Mouse (Mus musculus): ENCODE measurements at regions not wholly inside any gene's neighbourhood (a gene's known extent, or its start where the extent isn't known, plus 50 kb on each side); places are given as distances from the start of the nearest gene placed in this dataset.
"Not testable (repeated sequence)": the region's sequence is repeated elsewhere in the genome, so short reads cannot be mapped to it uniquely, and the experiment has no call there.

DNA sequence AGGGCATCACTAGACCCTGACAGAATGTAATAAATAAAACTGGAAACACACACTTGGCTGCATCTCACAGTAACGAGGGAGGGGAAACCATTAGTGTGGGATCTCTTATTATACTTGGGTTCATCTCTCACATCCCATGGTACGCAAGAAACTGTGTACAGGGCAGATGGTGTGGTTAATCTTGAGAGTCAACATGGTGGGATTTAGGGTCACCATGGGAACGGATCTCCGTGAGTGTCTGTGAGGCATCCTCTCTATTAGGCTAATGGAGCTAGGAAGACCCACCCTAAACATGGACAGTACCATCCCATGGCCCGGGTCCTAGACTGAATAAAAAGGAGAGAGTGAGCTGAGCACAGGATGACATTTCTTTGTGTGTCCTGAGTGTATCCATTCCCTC, 130.1 kb upstream of the Dapk1 start:
- DNase-seq (ENCODE audit: low spot score in 2 of 2): no peak

DNA sequence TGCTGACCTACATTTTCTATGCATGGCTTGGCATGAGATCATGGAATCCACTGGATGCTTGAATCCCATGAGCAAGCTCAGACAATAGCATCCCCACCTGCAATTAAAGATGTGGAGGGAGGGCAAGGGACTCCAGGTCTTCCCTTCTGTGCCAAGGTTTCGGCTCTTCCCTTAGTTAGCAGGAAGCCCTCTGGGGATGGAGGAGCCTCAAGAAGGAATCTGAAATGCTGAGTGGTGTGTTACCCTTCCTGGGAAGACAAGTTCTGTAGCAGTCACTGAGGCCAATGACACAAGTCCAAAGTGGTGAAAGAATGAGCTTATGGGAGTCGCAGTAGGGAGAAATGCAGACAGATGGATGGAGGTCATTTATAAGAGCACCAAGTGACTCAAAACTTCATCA, 125.4 kb upstream of the Dapk1 start:
- no peak for DNase-seq (ENCODE audit: low spot score in 2 of 2)

DNA sequence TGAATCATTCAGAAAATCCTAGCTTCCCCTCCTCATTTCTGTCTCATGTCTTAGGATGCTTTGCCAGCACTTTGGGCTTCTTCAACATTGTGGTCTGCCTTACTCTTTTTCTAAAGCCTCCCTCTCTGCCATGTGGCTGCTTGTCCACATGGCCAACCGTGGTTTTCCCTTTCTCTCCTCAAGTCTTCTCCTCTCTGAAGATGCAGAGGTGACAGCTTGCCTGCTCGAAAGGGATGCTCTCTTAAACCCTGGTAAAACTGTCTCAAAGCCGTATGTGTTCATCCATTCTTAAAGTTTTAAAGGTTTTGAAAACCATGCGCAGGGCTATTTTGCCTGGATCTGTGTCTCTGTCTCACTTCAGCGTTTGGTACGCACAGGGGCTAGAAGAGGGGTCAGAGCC, 123.4 kb upstream of the Dapk1 start:
- DNase-seq (ENCODE audit: low spot score in 2 of 2): no peak

DNA sequence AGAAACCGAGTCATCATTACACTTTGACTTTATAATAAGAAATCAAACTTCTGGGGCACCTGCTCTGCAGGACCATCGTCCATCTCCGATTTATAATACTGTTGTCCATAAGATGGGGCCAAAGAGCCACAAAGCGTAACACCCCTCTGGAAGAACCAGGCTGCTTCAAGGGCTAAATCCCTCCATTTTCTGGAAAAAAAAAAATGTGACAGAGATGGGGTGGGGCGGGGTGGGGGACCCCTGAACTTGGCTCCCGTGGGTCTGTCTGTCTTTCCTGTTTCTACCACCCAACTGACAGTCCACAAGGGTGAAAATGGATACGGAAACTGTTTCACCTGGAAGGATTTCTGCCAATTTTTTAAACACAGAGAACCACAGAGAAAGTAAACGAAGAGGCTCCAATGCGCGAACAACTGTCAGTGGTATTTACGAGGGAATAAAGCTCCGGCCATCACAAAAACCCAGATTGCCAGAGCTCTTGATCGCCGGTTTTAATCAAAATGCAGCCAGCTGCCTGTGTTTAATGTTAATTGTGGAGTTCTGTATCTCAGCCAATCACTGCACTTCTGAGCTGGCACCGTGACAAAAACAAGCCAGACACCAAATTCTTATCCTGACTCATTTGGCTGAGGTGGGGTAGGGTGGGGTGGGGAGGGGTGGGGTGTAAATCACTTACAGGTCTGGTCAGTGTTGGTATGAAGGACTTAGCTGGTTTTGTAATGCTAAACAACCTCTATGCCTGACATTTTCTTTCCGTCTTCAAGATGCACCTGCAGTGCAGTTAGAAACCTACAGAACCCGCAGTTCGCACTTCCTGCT, 122.5 kb upstream of the Dapk1 start:
- DNase-seq (ENCODE audit: low spot score in 2 of 2): peak; percentile 53 to 54

DNA sequence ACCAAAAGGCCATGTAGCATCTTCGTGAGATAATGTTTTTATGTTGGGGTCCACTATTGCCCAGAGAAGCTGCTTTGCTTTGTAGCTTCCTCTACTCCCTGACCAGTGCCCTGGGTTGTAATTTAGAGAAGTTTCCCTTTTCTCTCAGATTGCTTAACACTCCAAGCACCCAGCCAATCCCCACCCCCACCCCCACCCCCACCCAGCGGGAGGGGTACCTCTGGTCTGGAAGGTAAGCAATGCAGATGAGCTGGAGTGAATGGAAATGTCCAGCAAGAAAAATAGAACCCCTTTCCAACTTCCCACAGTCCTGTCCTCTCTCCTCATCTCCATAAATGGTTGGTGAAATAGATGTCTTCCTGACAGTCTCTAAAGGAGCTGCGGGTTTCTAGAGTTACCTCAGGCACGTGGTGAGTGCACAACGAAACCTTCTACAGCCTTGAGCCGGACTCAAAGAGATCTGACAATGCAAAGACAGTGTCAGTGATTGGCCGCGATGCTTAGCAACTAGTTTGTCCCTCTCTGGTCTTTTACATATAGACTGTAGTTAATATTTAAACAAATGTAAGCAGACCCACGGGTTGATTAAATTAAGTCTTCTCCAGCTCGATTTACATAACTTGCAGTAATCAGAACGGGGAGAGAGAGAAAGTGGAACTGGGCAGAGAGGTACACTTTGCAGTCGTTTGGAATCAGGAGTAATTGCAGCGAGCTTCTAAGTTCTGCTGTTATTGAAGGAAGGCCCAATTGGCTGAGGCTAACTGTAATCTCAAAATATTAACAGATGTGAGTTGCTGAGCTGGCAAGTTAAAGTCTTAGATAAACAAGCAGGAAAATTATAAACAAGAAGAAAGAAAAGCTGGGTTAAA, 121.7 kb upstream of the Dapk1 start:
- DNase-seq (ENCODE audit: low spot score in 2 of 2): no peak

DNA sequence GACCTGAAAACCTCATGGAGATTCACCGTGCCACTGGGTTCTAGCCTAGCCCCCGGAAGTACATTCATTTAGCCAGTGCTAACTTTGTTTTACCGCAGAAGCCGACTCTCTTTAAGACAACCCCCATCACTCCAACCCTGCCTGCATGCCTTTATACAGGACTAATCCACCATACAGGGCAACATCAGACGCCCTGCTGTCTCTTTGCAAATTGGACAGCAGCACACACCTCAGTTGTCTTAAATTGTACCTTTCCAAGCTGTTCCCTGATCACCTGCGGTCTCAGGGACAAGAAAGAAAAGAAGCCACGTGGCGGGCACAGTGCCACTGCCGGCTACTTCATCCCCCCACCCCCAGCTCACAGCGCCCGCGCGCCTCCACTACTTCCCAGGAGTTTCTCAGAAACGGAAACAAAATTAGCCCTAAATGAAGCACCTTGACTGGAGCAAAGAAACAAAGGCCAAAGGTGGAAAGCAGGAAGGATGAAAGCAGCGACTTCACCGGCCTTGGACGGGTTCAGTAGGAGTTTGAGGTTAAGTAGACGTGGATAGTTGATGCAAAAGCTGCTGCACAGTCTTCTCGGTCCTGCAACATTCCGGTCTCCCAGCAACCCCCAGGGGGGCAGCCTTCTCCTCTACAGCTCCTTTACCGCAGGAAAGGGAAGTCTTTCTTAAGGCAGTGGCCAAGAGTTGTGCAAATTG, 120.9 kb upstream of the Dapk1 start:
- DNase-seq (ENCODE audit: low spot score in 2 of 2): no peak

DNA sequence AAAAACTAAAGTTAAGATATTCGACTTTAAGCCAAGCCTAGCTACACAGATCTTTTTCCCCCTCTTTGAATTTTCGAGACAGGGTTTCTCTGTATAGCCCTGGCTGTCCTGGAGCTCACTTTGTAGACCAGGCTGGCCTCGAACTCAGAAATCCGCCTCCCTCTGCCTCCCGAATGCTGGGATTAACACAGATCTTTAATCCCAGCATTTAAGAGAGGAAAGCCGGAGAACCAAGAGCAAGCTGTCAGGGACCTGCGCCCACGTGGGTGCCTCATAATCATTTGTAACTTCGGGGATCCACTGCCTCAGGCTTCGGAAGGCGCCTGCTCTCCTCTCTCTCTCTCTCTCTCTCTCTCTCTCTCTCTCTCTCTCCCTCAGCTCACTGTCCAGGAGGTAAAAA, 120.3 kb upstream of the Dapk1 start:
- not testable (repeated sequence) for DNase-seq (ENCODE audit: low spot score in 2 of 2)

DNA sequence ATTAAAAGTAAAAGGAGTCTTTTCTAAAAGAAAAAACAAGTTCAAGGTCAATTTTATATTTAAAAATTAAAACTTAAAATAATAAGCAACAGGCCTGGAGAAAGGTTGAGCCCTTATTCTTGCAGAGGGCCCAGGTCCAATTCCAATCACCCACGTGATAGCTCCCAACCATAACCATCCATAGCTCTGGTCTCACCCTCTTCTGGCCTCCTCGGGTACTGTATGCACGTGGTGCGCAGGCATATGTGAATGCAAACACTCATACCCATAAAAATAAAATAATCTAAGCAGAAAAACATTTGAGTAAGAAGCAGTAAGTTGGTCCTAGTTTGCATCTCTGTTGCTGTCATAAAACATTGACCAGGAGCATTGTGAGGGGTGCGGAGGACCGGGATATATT, 119.8 kb upstream of the Dapk1 start:
- no peak for DNase-seq (ENCODE audit: low spot score in 2 of 2)

DNA sequence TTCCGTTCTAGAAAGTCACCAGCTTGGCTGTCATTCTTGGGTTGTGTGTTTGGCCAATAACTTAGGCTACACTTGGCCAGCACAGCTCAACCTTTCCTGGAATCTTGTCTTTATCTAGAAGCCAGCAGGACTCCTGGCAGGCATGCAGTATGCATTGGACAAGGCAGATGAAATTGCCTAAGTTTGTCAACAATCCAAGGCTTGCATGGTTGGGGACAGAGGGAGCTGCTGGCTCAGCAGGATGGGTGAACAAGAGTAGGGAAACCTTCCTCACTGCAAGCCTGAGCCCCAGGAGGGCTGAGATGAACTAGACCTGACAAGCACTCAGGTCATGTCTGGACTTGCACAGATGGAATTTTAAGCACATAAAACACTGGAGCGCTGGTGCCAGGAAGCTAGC, 115.6 kb upstream of the Dapk1 start:
- no peak for DNase-seq (ENCODE audit: low spot score in 2 of 2)

DNA sequence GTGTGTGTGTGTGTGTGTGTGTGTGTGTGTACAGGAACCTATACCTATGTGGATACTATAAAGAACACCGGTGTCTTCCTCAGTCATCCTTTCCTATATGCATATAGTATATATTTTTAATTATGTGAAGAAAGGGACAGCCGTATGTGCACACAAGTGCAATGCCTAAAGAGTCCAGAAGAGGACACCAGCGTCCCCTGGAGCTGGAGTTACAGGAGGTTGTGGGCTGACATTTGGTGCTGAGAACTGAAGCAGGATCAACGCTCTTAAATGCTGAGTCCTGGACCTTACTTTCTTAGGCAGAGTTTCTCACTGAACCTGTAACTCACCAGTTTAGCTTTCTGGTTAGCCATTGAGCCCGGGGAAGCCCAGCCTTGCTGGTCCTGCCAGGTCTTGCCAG, 114.9 kb upstream of the Dapk1 start:
- DNase-seq (ENCODE audit: low spot score in 2 of 2): no peak

DNA sequence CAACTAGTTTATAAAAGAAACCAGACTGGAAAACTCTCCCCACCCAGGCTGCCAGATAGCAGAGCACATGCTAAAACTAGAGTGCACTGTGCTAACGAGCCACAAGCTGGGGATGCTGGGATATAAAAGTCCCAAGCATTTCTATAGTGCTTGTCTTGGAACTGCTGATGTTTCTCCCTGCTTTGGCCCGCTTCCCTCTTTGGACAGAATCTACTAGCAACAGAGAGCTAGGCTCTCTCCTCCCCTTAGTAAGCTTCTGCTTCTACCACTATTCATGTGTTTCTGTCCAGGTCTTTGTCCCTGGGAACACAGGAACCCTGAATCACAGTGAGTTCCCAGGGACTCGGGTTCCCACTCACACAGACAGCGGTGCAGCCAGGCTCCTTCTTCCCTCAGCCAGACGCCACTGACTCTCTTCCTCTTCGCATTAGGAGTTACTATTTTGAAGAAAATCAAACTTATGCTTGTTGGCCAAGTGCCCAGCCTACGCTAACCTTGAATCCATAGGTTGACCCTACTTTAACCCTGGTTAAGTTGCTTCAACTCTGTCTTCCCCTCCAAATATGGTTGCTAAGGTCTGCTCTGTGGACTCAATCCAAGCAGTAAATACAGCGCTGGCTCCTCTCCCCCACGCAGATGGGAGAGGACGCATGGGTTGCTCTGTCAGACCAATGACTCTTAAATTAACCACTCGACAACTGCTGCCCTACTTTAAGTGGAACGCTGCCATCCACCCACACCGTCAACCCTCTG, 113.4 kb upstream of the Dapk1 start:
- no peak for DNase-seq (ENCODE audit: low spot score in 2 of 2)

DNA sequence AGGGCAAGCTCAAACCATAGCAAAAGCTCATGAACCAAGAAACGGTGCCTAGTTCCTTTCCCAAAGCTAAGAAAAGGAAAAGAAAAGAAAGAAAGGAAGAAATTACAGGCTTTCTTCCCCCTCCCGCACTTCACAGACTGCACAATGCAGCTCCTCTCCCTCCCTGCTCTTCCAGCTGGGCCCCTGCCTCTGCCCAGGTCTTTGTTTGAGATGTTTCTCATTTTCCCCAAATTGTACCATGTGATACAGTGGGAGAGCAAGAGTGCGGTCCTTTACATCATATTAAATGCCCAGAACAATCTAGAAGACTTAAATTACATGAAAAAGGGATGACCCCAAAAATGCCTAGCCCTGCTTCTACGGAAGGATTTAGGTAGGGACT, 112.9 kb upstream of the Dapk1 start:
- no peak for DNase-seq (ENCODE audit: low spot score in 2 of 2)

DNA sequence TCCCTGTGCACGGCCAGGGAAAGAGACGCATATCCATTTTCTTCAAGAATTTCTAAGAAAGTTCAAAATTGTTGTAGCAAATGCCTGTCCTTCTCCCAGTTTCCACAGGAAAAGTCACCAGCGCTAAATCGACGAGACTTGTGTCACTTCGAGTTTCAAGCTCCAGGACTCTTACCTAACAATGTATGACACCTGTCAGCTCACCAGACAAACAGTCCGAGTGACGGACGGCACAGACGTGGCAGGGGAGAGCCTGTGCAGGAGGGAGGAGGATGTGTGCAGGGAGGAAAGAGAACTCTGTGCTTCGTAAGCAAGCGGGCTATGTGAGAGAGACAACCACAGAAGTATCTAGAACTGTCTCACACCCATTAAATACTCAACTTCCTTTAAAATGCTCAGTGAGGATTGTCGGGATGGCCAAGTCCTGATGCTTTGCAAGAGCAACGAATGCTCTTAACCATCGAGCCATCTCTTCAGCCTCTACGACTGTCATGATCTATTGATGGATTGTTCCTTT, 109.7 kb upstream of the Dapk1 start:
- DNase-seq (ENCODE audit: low spot score in 2 of 2): no peak

DNA sequence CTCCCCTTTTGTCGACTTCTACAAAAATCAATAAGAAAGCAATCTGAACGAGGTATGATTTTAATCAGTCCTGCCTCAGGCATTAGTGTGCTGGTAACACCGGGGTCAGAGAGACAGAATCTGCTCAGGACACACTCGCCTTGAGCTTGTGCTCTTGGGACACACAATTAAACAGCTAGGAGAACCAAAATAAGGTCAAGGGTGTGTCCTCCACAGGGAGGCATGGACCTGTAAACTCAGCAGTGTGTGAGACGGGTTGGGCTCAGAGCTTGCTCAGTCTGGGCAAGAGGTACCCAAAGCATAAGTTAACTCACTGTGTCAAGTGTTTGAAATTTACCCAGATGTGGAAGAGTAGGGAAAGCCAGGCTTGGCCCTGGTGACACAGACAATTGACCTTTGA, 107.9 kb upstream of the Dapk1 start:
- DNase-seq (ENCODE audit: low spot score in 2 of 2): no peak

DNA sequence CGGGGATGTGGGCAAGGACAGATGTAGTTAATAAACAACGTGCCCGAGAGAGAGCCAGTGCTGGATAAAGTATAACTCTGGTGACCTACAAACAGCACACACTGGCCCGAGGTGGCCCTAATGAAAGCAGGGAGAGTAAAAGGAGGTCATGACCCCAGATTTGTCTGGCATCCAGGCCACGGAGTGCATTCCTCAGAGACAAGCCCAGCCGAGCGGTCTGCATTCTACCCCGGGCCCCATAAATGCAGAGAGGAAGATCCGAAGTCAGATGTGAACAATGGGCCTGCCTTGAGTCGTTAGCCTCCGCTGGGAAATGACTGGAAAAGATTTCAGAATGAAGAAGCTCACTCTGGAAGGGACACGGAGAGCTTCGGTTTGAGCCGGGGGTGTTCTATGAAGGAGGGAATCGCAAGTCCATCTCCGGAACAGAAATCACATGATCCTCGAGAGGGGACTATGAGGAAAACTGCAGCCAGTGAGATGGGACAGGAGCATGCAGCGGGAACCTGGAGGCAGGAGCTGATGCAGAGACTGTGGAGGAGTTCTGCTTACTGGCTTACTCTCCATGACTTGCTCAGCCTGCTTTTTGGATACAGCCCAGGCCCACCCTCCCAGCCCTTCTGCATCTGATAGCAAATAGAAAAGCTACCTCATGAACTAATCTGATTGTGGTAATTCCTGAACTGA, 103.9 kb upstream of the Dapk1 start:
- DNase-seq (ENCODE audit: low spot score in 2 of 2): no peak

DNA sequence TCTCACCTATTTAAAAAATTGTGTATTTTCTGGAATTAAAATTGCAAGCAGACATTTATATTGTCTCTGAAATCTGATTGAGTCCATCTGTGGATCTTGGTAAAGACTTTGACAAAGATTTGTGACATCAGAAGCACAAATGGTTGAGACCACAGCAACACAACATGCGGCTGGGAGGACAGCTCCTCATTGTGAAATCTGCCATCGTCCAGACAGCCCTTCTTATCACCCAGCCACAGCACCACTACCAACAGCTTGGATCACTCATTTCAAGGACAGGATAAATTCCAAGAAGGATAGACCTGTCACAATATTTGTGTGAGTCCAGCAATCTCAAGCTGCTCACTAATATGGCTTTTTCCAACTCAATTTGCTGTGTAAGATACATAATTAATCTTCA, 97.6 kb upstream of the Dapk1 start:
- DNase-seq (ENCODE audit: low spot score in 2 of 2): no peak

DNA sequence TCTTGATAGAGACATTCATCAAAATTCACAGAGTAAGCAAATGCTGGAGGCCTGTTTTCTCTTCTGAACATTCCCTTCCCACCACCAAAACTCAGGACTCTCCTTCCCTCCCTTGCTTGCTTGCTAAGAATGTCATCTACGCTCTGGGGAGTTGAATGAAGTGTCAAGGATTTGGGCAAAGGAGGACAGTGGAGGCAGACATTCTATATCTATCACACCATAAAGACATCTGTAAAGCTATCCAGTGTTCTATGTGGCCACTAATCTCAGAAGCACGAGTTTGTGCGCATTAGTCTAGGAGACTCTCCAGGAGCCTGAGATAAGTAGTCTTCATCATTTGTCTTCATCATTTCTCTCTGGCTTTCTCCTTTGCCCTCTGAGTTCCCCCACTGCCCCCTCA, 94.1 kb upstream of the Dapk1 start:
- no peak for DNase-seq (ENCODE audit: low spot score in 2 of 2)

DNA sequence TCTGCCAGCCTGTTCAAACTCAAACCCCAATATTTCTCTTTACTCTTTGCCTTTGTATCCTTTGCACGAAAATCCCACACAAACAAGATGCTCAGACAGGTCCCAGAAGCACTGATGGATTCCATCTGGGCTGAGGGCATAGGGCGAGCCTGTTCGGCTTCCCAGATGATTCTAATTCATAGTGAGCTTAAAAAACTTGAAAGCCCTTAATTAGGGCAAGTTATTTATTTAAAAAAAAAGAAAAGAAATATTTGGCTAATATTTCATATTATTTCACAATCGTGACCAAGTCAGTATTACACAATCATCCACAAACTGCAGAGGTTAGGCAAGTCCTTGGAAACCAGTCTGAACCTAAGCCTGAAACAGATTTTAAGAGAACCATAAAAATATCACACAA, 93.7 kb upstream of the Dapk1 start:
- no peak for DNase-seq (ENCODE audit: low spot score in 2 of 2)

DNA sequence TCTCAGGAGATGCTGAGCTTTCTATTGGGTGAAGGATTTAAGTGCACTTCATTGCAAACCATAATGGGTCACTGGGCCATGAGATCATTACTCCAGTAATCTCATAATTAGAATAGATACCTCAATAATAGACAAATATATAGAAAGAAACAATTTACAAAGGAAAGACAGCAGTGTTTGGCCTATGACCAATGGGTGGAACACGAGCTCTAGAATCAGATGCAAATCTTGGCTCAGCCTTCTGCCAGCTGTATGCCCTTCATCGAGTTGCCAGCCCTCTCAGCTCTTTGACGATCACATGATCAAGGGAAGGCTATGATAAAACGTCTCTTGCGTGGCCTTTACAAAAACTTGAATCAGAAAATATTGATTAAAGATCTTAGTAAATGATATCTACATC, 92.9 kb upstream of the Dapk1 start:
- no peak for DNase-seq (ENCODE audit: low spot score in 2 of 2)

DNA sequence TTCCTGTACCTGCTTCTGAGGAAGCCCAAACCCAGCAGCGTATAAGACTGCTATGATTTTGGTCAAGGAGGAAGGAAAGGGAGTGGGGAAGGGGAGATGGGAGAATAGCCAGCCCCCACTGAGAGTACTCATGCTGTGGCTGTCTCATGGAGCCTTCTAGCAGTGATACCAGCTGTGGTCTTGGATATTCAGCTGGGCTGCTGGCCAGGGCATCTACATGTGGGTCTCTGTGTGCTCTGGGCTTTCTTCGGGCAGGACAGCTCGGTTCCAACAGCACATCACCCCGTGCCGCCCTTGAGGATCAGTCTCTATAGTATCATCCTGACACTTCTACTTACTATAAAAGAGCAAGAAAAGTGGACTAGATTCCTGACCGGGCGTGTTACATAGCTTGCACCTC, 90.6 kb upstream of the Dapk1 start:
- no peak for DNase-seq (ENCODE audit: low spot score in 2 of 2)

DNA sequence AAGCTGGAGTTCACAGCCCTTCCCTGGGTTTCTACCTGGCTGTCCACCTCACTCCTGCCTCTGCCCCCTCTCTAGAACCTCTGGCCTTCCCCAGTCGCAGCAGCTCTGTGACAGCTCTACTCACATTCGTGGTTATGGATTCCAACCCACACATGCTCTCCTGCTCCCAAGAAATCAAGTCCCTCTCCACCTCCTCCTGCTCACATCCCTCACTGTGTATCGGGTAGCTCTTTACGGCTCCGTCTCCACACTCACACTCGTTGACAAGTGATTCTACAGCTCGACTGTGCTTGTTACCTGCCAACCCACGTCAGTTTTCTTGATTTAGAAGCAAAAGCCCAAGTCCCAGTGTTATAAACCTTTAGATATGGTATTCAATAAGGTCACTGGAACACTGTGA, 90.1 kb upstream of the Dapk1 start:
- DNase-seq (ENCODE audit: low spot score in 2 of 2): no peak
